Mouse (Mus musculus) intestine, embryonic 14.5 days (tissue): Measurements from ENCODE around the gene Tfcp2. TPM values are rescaled to one million over a fixed set of nuclear protein-coding genes. Genes with fewer than 3 reads are reported as not detected.
A peak's percentile ranks its signal among the peaks of the same experiment; 100 is the strongest.

Experiments
- ATAC-seq: fragments of 200-750 bp; cut with Nextera tagmentation; replicated peaks from 2 replicates; pipeline ENCODE4 v1.8.0; 2017; ENCODE audit warnings: low read depth, moderate number of reproducible peaks, moderate TSS enrichment, moderate library complexity; ENCODE audit not compliant: low FRiP score, low TSS enrichment
- DNase-seq: peaks from one replicate; pipeline ENCODE4 v3.0.0-alpha.2; 2018; ENCODE audit warnings: low spot score
- H3K27ac ChIP-seq: fragments of 300-500 bp; sonication (generic); 2 replicates; pipeline ENCODE4 v1.5.1; 2014; ENCODE audit warnings: low read depth, mild to moderate bottlenecking, control low read depth
- H3K27me3 ChIP-seq: fragments of 300-500 bp; sonication (generic); replicated peaks from 2 replicates; pipeline ENCODE4 v1.6.1; 2014; ENCODE audit warnings: low read length, control low read depth; ENCODE audit not compliant: control insufficient read depth, insufficient read depth
- H3K36me3 ChIP-seq: fragments of 300-500 bp; sonication (generic); 2 replicates; pipeline ENCODE4 v1.6.1; 2014; ENCODE audit warnings: low read length, control low read depth; ENCODE audit not compliant: control insufficient read depth, insufficient read depth
- H3K4me1 ChIP-seq: fragments of 300-500 bp; sonication (generic); replicated peaks from 2 replicates; pipeline ENCODE4 v1.6.1; 2014; ENCODE audit warnings: low read length, control low read depth, mixed read lengths; ENCODE audit not compliant: control insufficient read depth, insufficient read depth
- H3K4me2 ChIP-seq: fragments of 300-500 bp; sonication (generic); 2 replicates; pipeline ENCODE4 v1.6.1; 2014; ENCODE audit warnings: low read length
- H3K4me3 ChIP-seq: fragments of 300-500 bp; sonication (generic); 2 replicates; pipeline ENCODE4 v1.5.1; 2014; ENCODE audit warnings: low read depth, low read length, control low read depth, mixed read lengths
- H3K9ac ChIP-seq: fragments of 300-500 bp; sonication (generic); 2 replicates; pipeline ENCODE4 v1.6.1; 2014; ENCODE audit warnings: mild to moderate bottlenecking, low read length
- H3K9me3 ChIP-seq: fragments of 300-500 bp; sonication (generic); 2 replicates; pipeline ENCODE4 v1.6.1; 2016; ENCODE audit warnings: low read length, control low read depth; ENCODE audit not compliant: control insufficient read depth
- WGBS: fragments of 180-500 bp; shearing (Covaris S2); extraction: QIAGEN DNeasy Blood & Tissue Kit; methylation state at CpG from one replicate; pipeline ENCODE4 v1.1.7; 2014; 5-methylcytosine and 5-hydroxymethylcytosine counted together
- polyA plus RNA-seq: library from polyadenylated mRNA; unstranded; fragments of >200 nt; fragmentation: Nextera tagmentation; extraction: Ambion mirVana; gene quantifications from 2 replicates; pipeline ENCODE4 v1.2.1, GENCODE M21; 2014

Gene Tfcp2
- polyA plus RNA-seq, 1 experiment from 2014 or later, result 20.0 TPM

DNA sequence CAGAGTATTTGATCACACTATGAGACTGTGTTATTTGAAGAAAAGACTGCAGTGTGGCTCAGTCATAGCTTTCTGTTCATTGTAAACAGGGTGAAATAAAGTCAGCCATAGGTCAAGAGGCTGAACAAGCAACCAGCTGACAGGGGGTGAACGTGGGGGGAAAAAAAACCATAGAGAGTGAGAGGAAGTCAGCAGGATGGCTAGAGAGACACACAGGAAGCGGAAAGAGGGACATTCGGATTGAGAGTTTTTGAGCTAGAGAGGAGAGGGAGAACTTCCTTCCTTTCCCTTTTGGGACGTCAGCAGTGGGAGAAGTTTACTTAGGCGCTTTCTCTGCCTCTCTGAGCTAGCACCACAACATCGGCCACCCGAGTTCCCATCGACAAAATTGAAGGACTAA is 38.6 kb upstream of the Tfcp2 start:
- H3K9me3 ChIP-seq, result no peaks in the 10 kb centered on the region
- H3K4me1 ChIP-seq, result no peaks in the 10 kb centered on the region
- no peak overlapping the region for H3K9ac ChIP-seq
- no peaks in the 10 kb centered on the region for H3K27me3 ChIP-seq
- peaks cover 14% of the 10 kb centered on the region for H3K36me3 ChIP-seq
- no peak for ATAC-seq
- 63% methylated on average over 8 of the region's 8 CpGs for WGBS
- no peak for DNase-seq
- no peak overlapping the region for H3K27ac ChIP-seq
- H3K4me2 ChIP-seq, result no peak overlapping the region
- H3K4me3 ChIP-seq, result no peak overlapping the region

DNA sequence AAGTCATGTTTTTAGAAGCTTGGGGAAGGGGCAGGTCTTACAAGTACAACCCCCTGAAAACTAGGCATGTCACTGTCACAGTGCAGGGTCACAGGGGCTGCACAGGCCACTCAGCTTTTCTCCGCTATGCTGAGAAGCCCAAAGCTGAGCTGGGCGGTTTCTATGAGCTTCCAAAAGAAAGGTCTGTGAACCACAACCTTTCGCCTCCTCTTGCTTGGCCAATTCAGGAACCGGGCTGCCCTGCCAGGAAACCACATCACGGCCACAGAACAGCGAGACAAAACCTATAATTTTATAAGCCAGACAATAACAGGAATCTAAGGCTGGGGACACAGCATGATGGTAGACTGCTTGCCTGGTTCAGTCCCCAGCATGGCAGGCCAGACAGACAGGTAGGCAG is 36.5 kb upstream of the Tfcp2 start:
- H3K9ac ChIP-seq, result no peak overlapping the region
- H3K27me3 ChIP-seq, result no peaks in the 10 kb centered on the region
- H3K4me1 ChIP-seq, result no peaks in the 10 kb centered on the region
- ATAC-seq, result no peak
- H3K9me3 ChIP-seq, result no peaks in the 10 kb centered on the region
- no peak overlapping the region for H3K27ac ChIP-seq
- peaks cover 15% of the 10 kb centered on the region for H3K36me3 ChIP-seq
- H3K4me3 ChIP-seq, result no peak overlapping the region
- H3K4me2 ChIP-seq, result no peak overlapping the region
- DNase-seq, result no peak
- 84% methylated on average over 6 of the region's 6 CpGs for WGBS

DNA sequence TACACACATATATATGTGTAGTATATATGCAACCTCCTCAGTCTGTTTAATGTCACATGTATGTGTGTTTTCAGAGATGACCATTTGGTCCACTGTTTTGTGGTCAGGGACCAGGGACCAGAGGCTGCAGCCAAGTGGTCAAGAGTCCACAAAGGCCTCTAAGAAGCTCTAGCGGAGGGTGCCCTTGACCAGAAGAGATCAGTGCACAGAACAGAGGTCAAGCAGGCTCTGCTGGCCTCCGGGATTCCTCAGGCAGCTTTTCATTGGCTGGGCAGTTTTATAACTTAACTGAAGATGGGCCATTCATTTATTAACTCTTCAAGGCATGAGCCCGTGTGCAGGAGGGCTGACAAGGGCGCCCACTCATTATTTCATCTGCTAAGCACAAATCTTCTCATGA is 35.4 kb upstream of the Tfcp2 start:
- no peaks in the 10 kb centered on the region for H3K9me3 ChIP-seq
- H3K4me2 ChIP-seq, result no peak overlapping the region
- H3K4me3 ChIP-seq, result no peak overlapping the region
- H3K4me1 ChIP-seq, result no peaks in the 10 kb centered on the region
- DNase-seq (no peak), ATAC-seq (no peak)
- peaks cover 15% of the 10 kb centered on the region for H3K36me3 ChIP-seq
- no peak overlapping the region for H3K27ac ChIP-seq
- no peak overlapping the region for H3K9ac ChIP-seq
- H3K27me3 ChIP-seq, result no peaks in the 10 kb centered on the region
- 65% methylated on average over 4 of the region's 4 CpGs for WGBS

DNA sequence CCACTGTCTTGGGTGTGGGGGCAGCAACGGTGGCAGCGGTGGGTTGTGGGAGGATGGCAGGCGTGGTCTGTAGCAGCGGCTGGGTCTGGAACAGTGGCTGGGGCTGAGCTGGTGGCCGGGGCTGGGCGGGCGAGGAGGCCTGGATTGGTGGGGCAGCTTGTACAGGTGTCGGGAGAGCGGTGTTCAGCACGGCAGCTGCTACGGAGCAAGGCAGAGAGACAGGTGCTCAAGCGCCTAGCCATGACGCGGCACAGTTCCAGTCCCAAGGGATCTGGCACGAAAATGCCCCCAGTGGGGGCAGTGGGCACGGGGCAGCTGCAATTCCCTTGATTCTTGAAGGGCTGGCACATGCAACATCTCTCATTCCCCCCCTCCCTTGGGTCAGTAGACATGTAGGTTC is 34.1 kb upstream of the Tfcp2 start:
- no peaks in the 10 kb centered on the region for H3K9me3 ChIP-seq
- no peak overlapping the region for H3K4me2 ChIP-seq
- no peaks in the 10 kb centered on the region for H3K27me3 ChIP-seq
- no peak overlapping the region for H3K4me3 ChIP-seq
- no peak overlapping the region for H3K9ac ChIP-seq
- H3K4me1 ChIP-seq, result no peaks in the 10 kb centered on the region
- ATAC-seq, result no peak
- no peak overlapping the region for H3K27ac ChIP-seq
- 97% methylated on average over 16 of the region's 16 CpGs for WGBS
- peaks cover 15% of the 10 kb centered on the region for H3K36me3 ChIP-seq
- DNase-seq, result no peak

DNA sequence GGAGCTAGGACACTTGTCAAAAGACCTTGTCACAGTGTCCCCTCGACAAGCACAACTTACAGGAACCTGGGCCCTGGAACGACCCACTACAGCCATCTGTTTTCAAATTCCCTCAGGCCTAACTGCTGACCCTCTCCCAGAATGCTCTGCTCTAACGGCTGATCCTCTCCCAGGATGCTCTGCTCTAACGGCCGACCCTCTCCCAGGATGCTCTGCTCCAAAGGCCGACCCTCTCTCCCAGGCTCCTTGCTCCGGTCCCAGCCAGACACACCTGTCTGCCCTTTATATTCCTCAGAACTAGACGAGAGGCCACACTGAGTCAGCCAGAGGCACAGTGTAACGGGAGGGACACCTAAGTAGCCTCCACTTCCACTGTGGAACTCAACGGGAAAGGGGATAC is 28.3 kb upstream of the Tfcp2 start:
- DNase-seq (no peak), ATAC-seq (no peak)
- Histone ChIP-seq H3K36me3 (peaks cover 6% of the 10 kb centered on the region; the same call in 1 of the 2 replicates), H3K4me2 (no peak overlapping the region), H3K27me3 (no peaks in the 10 kb centered on the region), H3K4me3 (no peak overlapping the region), H3K27ac (no peak overlapping the region), H3K9me3 (no peaks in the 10 kb centered on the region), H3K4me1 (no peaks in the 10 kb centered on the region; the same call in 1 of the 2 replicates), H3K9ac (no peak overlapping the region)
- 90% methylated on average over 10 of the region's 10 CpGs for WGBS

DNA sequence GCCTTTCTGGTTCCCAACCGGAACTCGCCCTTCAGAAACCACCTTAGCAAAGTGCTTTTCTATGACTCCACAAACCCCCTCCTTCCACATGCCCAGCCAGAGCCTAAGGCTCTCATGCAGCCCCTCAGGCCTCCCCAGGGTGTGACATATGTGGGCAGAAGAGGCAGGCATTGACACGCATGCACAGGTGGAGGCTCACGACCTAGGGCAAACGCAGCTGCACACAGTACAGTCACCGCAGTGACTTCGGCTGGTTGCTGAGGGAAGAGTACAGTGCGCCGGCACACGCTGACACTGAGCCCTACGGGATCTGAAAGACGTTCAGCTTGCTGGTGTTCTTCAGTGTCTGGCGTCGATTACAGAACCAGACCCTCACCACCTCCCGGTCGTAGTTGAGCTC is 26.2 kb upstream of the Tfcp2 start:
- peaks cover 6% of the 10 kb centered on the region; the same call in 1 of the 2 replicates for H3K36me3 ChIP-seq
- no peak overlapping the region for H3K4me2 ChIP-seq
- 87% methylated on average over 16 of the region's 16 CpGs for WGBS
- no peak overlapping the region for H3K9ac ChIP-seq
- no peak overlapping the region for H3K27ac ChIP-seq
- no peaks in the 10 kb centered on the region for H3K9me3 ChIP-seq
- ATAC-seq, result no peak
- H3K27me3 ChIP-seq, result no peaks in the 10 kb centered on the region
- H3K4me1 ChIP-seq, result peaks cover 17% of the 10 kb centered on the region
- no peak for DNase-seq
- no peak overlapping the region for H3K4me3 ChIP-seq

DNA sequence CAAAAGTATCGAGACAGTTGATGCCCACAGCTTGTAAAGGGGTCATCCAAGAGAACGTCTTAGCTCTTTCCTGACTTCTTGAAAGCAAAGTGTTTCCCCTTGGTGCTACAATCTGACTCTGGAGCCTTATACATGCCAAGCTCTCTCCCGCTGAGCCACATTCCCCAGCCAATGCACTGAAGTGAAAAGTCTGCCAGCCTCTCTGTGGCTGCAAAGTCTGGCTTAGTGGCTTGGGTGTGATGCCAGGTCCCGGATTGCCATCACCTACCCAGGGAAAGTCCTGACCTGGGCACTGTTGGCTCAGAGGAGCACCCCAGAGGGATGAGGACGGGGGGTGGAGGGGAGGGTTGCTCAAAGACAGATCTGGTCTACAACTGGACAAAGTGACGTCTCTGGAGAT is 25.0 kb upstream of the Tfcp2 start:
- no peak for ATAC-seq
- Histone ChIP-seq H3K4me2 (no peak overlapping the region), H3K27ac (no peak overlapping the region), H3K9ac (no peak overlapping the region), H3K4me1 (peaks cover 17% of the 10 kb centered on the region), H3K36me3 (peaks cover 6% of the 10 kb centered on the region; the same call in 1 of the 2 replicates), H3K4me3 (no peak overlapping the region), H3K9me3 (no peaks in the 10 kb centered on the region), H3K27me3 (no peaks in the 10 kb centered on the region)
- 88% methylated on average over 6 of the region's 6 CpGs for WGBS
- no peak for DNase-seq

DNA sequence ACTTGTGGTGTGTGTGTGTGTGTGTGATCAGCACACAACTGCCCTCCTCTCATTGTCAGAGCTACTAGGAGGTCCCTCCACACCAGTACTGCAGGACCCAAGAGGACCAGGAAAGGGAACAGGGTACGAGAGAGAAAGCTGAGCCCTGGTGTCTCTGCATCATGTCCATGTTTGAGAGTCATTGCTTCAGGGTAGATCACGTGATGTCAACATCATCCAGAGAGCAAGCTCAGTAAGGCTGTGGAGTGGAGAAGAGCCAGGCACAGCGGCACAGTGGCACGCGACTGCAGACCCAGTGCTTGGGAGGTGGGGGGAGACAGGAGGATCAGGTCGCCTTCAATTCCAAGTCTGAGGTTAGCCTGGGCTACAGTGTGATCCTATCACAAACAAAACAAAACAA is 24.6 kb upstream of the Tfcp2 start:
- no peaks in the 10 kb centered on the region for H3K9me3 ChIP-seq
- H3K4me2 ChIP-seq, result no peak overlapping the region
- WGBS, result 84% methylated on average over 6 of the region's 6 CpGs
- H3K36me3 ChIP-seq, result peaks cover 6% of the 10 kb centered on the region; the same call in 1 of the 2 replicates
- no peak for ATAC-seq
- DNase-seq, result no peak
- no peaks in the 10 kb centered on the region for H3K27me3 ChIP-seq
- H3K4me1 ChIP-seq, result peaks cover 17% of the 10 kb centered on the region
- H3K27ac ChIP-seq, result no peak overlapping the region
- no peak overlapping the region for H3K4me3 ChIP-seq
- no peak overlapping the region for H3K9ac ChIP-seq

DNA sequence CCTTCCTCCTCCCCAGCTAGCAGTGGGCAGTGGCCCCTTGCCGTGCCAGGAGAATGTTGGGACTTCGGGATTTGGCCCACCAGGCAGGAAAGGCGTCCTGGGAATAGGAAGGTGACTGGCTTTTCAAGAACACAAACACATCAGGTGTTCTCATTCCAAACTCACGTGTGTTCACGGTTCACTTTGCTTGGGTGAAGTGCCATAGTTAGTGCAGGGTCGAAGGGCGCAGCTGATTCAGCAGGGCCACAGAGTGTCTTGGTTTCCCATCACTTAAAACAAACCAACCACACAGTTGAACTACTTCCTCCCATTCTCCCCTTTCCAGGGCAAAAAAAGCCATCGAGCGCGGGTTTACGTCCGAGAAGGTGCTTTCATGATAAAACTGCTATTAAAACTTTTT is 23.6 kb upstream of the Tfcp2 start:
- Histone ChIP-seq H3K9me3 (no peaks in the 10 kb centered on the region), H3K27ac (0 out of 2 replicates have a peak overlapping the region, but pooled peaks have one; percentile 16), H3K36me3 (peaks cover 3% of the 10 kb centered on the region; the same call in 1 of the 2 replicates), H3K9ac (no peak overlapping the region), H3K4me1 (peaks cover 17% of the 10 kb centered on the region), H3K4me2 (no peak overlapping the region), H3K27me3 (no peaks in the 10 kb centered on the region), H3K4me3 (no peak overlapping the region)
- ATAC-seq, result no peak
- DNase-seq, result no peak
- WGBS, result 86% methylated on average over 12 of the region's 12 CpGs
